Comparison of ENCODE assay signal across 8 mouse cellular contexts in genomic region chr4:21930971-21931771, GRCm38 (mm10). TPM values are rescaled to one million over a fixed set of nuclear protein-coding genes. Genes with fewer than 3 reads are reported as not detected.
DNase-seq lines count a peak whose midpoint lies in the region; ATAC-seq and TF ChIP-seq lines count a peak whose summit lies in the region.

TSS of gene Faxc (plus strand) at chr4:21931329.

- no peak for TF ChIP-seq CTCF in heart, adult 2 months (IDR thresholded peaks at IDR 0.05)
- no peak for TF ChIP-seq CTCF in stomach, postnatal 0 days (IDR thresholded peaks at IDR 0.05; ENCODE audit: low read depth)

- no peak for TF ChIP-seq EP300 in heart, adult 2 months (IDR thresholded peaks at IDR 0.05; ENCODE audit: insufficient read depth, low read depth, low read length)
- TF ChIP-seq EP300 in stomach, postnatal 0 days (optimal IDR thresholded peaks at IDR 0.05): no peak

- peak; percentile 6 for DNase-seq in thymus, postnatal 14 days
- no peak for DNase-seq in thymus, adult 18-20 months
- DNase-seq in heart, adult 2 months: peak; percentile 50 to 52
- peak; percentile 40 for DNase-seq in kidney, adult 18-20 months
- DNase-seq in limb, embryonic 11.5 days (ENCODE audit: low spot score): peak; percentile 78
- DNase-seq in midbrain, embryonic 14.5 days: peak; percentile 88
- DNase-seq in stomach, postnatal 0 days (ENCODE audit: low spot score): peak; percentile 57

- ATAC-seq in embryonic facial prominence, embryonic 12.5 days (ENCODE audit: insufficient number of reproducible peaks, insufficient read depth, low FRiP score, low TSS enrichment): peak; percentile 86
- peak; percentile 85 for ATAC-seq in limb, embryonic 11.5 days (ENCODE audit: insufficient number of reproducible peaks, low FRiP score, low TSS enrichment, low read depth)
- peak; percentile 90 for ATAC-seq in midbrain, embryonic 14.5 days (ENCODE audit: low FRiP score, low TSS enrichment)
- ATAC-seq in stomach, postnatal 0 days (ENCODE audit: low FRiP score, low TSS enrichment): peak; percentile 83

- H3K4me2 ChIP-seq in embryonic facial prominence, embryonic 12.5 days (replicated peaks): peak within 1 kb of the TSS; percentile 72
- peak within 1 kb of the TSS; percentile 67 for H3K4me2 ChIP-seq in limb, embryonic 11.5 days (ENCODE audit: low read depth, severe bottlenecking)
- peak within 1 kb of the TSS; percentile 69 for H3K4me2 ChIP-seq in midbrain, embryonic 14.5 days (ENCODE audit: low read length)
- peak within 1 kb of the TSS; percentile 98 for H3K4me2 ChIP-seq in stomach, postnatal 0 days (replicated peaks; ENCODE audit: low read depth)

- under 1% methylated on average over 83 of the region's 83 CpGs for WGBS in embryonic facial prominence, embryonic 12.5 days
- WGBS in heart, adult 2 months: 1% methylated on average over 83 of the region's 83 CpGs
- under 1% methylated on average over 83 of the region's 83 CpGs for WGBS in limb, embryonic 11.5 days
- WGBS in midbrain, embryonic 14.5 days: under 1% methylated on average over 83 of the region's 83 CpGs
- WGBS in stomach, postnatal 0 days: under 1% methylated on average over 70 of the region's 83 CpGs

- no peaks in the 10 kb centered on the region for H3K79me2 ChIP-seq in heart, adult 2 months (replicated peaks; ENCODE audit: control insufficient read depth, insufficient read depth, low read length)

- peaks cover 18% of the 10 kb centered on the region for H3K4me1 ChIP-seq in embryonic facial prominence, embryonic 12.5 days
- H3K4me1 ChIP-seq in heart, adult 2 months (ENCODE audit: control insufficient read depth, insufficient read depth, low read length): no peaks in the 10 kb centered on the region
- H3K4me1 ChIP-seq in limb, embryonic 11.5 days (ENCODE audit: control insufficient read depth, insufficient read depth, low read length): no peaks in the 10 kb centered on the region
- peaks cover 26% of the 10 kb centered on the region for H3K4me1 ChIP-seq in midbrain, embryonic 14.5 days (ENCODE audit: control insufficient read depth, insufficient read depth, low read length)
- no peaks in the 10 kb centered on the region for H3K4me1 ChIP-seq in stomach, postnatal 0 days (replicated peaks; ENCODE audit: control insufficient read depth, insufficient read depth)

- peak within 1 kb of the TSS; percentile 87 for H3K27ac ChIP-seq in embryonic facial prominence, embryonic 12.5 days
- H3K27ac ChIP-seq in heart, adult 2 months: no peak within 1 kb of the TSS
- H3K27ac ChIP-seq in limb, embryonic 11.5 days (replicated peaks; ENCODE audit: low read depth, low read length): peak within 1 kb of the TSS; percentile 73
- H3K27ac ChIP-seq in midbrain, embryonic 14.5 days (replicated peaks; ENCODE audit: low read depth, low read length): peak within 1 kb of the TSS; percentile 98
- peak within 1 kb of the TSS; percentile 86 for H3K27ac ChIP-seq in stomach, postnatal 0 days (replicated peaks)

- no peaks in the 10 kb centered on the region for H3K36me3 ChIP-seq in embryonic facial prominence, embryonic 12.5 days
- H3K36me3 ChIP-seq in heart, adult 2 months (ENCODE audit: control insufficient read depth, insufficient read depth, low read length): no peaks in the 10 kb centered on the region
- H3K36me3 ChIP-seq in limb, embryonic 11.5 days (ENCODE audit: control insufficient read depth, insufficient read depth, low read length): no peaks in the 10 kb centered on the region
- 0 out of 2 replicates have a peak, but pooled peaks cover 4% of the 10 kb centered on the region for H3K36me3 ChIP-seq in midbrain, embryonic 14.5 days (ENCODE audit: control insufficient read depth, insufficient read depth, low read length)
- no peaks in the 10 kb centered on the region for H3K36me3 ChIP-seq in stomach, postnatal 0 days (ENCODE audit: control insufficient read depth, insufficient read depth, low read length)

- H3K27me3 ChIP-seq in embryonic facial prominence, embryonic 12.5 days: no peaks in the 10 kb centered on the region
- peaks cover 2% of the 10 kb centered on the region for H3K27me3 ChIP-seq in heart, adult 2 months (ENCODE audit: control insufficient read depth, insufficient read depth, low read length)
- no peaks in the 10 kb centered on the region for H3K27me3 ChIP-seq in limb, embryonic 11.5 days (ENCODE audit: control insufficient read depth, insufficient read depth, low read length)
- no peaks in the 10 kb centered on the region for H3K27me3 ChIP-seq in midbrain, embryonic 14.5 days (ENCODE audit: control insufficient read depth, insufficient read depth, low read length)
- no peaks in the 10 kb centered on the region for H3K27me3 ChIP-seq in stomach, postnatal 0 days (ENCODE audit: control insufficient read depth, insufficient read depth, low read length)

- peak within 1 kb of the TSS; percentile 73 for H3K4me3 ChIP-seq in embryonic facial prominence, embryonic 12.5 days
- peak within 1 kb of the TSS; percentile 58 for H3K4me3 ChIP-seq in heart, adult 2 months
- peak within 1 kb of the TSS; percentile 68 for H3K4me3 ChIP-seq in limb, embryonic 11.5 days (ENCODE audit: low read depth, low read length)
- peak within 1 kb of the TSS; percentile 91 for H3K4me3 ChIP-seq in midbrain, embryonic 14.5 days (replicated peaks; ENCODE audit: low read depth, low read length)
- peak within 1 kb of the TSS; percentile 73 for H3K4me3 ChIP-seq in stomach, postnatal 0 days (ENCODE audit: low read depth, low read length)

- peak within 1 kb of the TSS; percentile 91 for H3K9ac ChIP-seq in embryonic facial prominence, embryonic 12.5 days
- peak within 1 kb of the TSS; percentile 64 for H3K9ac ChIP-seq in heart, adult 2 months (ENCODE audit: low read depth, low read length)
- peak within 1 kb of the TSS; percentile 97 for H3K9ac ChIP-seq in limb, embryonic 11.5 days (ENCODE audit: low read length)
- H3K9ac ChIP-seq in midbrain, embryonic 14.5 days (replicated peaks; ENCODE audit: low read length): peak within 1 kb of the TSS; percentile 100
- H3K9ac ChIP-seq in stomach, postnatal 0 days (ENCODE audit: low read length): peak within 1 kb of the TSS; percentile 87

- intact Hi-C loops in heart, adult 2 months (cut with DNase I): no loop called here

- H3K9me3 ChIP-seq in embryonic facial prominence, embryonic 12.5 days: no peaks in the 10 kb centered on the region
- no peaks in the 10 kb centered on the region for H3K9me3 ChIP-seq in limb, embryonic 11.5 days (ENCODE audit: control insufficient read depth, low read length)
- H3K9me3 ChIP-seq in midbrain, embryonic 14.5 days (ENCODE audit: control insufficient read depth, low read length): no peaks in the 10 kb centered on the region
- no peaks in the 10 kb centered on the region for H3K9me3 ChIP-seq in stomach, postnatal 0 days (ENCODE audit: control insufficient read depth, low read length)

- TF ChIP-seq POLR2A in heart, adult 2 months (IDR thresholded peaks at IDR 0.05; ENCODE audit: insufficient read depth, low read depth, low read length): no peak

RNA-seq across cellular contexts. Expression of gene Faxc, which starts in this region (rescaled TPM):
- 11.2 and 11.9 TPM in 2 replicates for polyA plus RNA-seq in embryonic facial prominence, embryonic 12.5 days (2016; fragmentation: Nextera tagmentation; extraction: Ambion mirVana)
- total RNA-seq in heart, adult 2 months (2021): under 1 TPM; 0.86 to 0.93 TPM
- 0.27 and 0.53 TPM in 2 replicates for polyA plus RNA-seq in heart, adult 2 months (2012; rRNA removed)
- polyA plus RNA-seq in limb, embryonic 11.5 days (2014; fragmentation: Nextera tagmentation; extraction: Ambion mirVana): 11.3 and 14.9 TPM in 2 replicates
- 16.2 and 31.7 TPM in 2 replicates for polyA plus RNA-seq in midbrain, embryonic 14.5 days (2014; fragmentation: Nextera tagmentation; extraction: Ambion mirVana)
- polyA plus RNA-seq in stomach, postnatal 0 days (2015; fragmentation: Nextera tagmentation; extraction: Ambion mirVana): 1.5 and 1.7 TPM in 2 replicates

Comparison
In these comparisons a context has a peak if more than half of its experiments do, and no peak if none do; other contexts are left out.
1. DNase-seq: peak in thymus, postnatal 14 days (single experiment), kidney, adult 18-20 months (single experiment), limb, embryonic 11.5 days (single experiment), midbrain, embryonic 14.5 days (single experiment) and stomach, postnatal 0 days (single experiment); none in thymus, adult 18-20 months (0 of 2).
2. Peak in DNase-seq, H3K4me3 ChIP-seq and H3K9ac ChIP-seq in heart, adult 2 months; RNA of the gene not detected or under 1 TPM.
3. Peak in every context shown above with its lines, with median percentiles within 50 percentile points of each other: ATAC-seq, H3K4me2 ChIP-seq, H3K4me3 ChIP-seq and H3K9ac ChIP-seq.